Mouse (Mus musculus): ENCODE results near the gene Mthfr.
A peak's percentile ranks its signal among the peaks of the same experiment; 100 is the strongest.

GRCm38 (mm10) chr4:148084261-148084714 lies 45.4 kb downstream of the Mthfr start:
- TF ChIP-seq ZNF384 (IDR thresholded peaks at IDR 0.05; ENCODE audit: low read depth, low read length) = no peak
- no peak for TF ChIP-seq MAFK (IDR thresholded peaks at IDR 0.05; ENCODE audit: insufficient read depth, low read depth, low read length)
- TF ChIP-seq ZC3H11A (IDR thresholded peaks at IDR 0.05; ENCODE audit: borderline replicate concordance, low read depth, low read length) = no peak
- peak; percentile 12; the same call in 1 of the 2 replicates for TF ChIP-seq CHD2 (IDR thresholded peaks at IDR 0.05; ENCODE audit: low read depth, low read length)

All from ES-E14 (cell line).